Mouse (Mus musculus) G1E (cell line): ENCODE measurements around the gene Rap1gap2. TPM values are rescaled to one million over a fixed set of nuclear protein-coding genes. Genes with fewer than 3 reads are reported as not detected.

Experiments
- ATAC-seq: 2 replicates; pipeline ENCODE4 v1.8.0; 2016; ENCODE audit warnings: mild to moderate bottlenecking; ENCODE audit not compliant: insufficient number of reproducible peaks, poor library complexity, low FRiP score, severe bottlenecking; ENCODE audit errors: extremely low read depth
- DNase-seq: peaks from one replicate; pipeline ENCODE4 v3.0.0; 2012; ENCODE audit warnings: low spot score
- H3K27me3 ChIP-seq: 2 replicates; pipeline ENCODE4 v1.6.1; 2012; ENCODE audit warnings: mild to moderate bottlenecking, low read length, inconsistent platforms; ENCODE audit not compliant: insufficient read depth
- H3K36me3 ChIP-seq: replicated peaks from 2 replicates; pipeline ENCODE3; 2012; ENCODE audit warnings: mild to moderate bottlenecking, inconsistent platforms
- H3K4me1 ChIP-seq: 2 replicates; pipeline ENCODE4 v1.6.1; 2012; ENCODE audit warnings: low read depth, low read length, inconsistent platforms, mixed read lengths; ENCODE audit not compliant: insufficient read depth
- H3K4me3 ChIP-seq: 2 replicates; pipeline ENCODE4 v1.5.1; 2012; ENCODE audit warnings: low read depth, mild to moderate bottlenecking, inconsistent platforms, low read length, moderate library complexity, mixed read lengths
- H3K9me3 ChIP-seq: replicated peaks from 2 replicates; pipeline ENCODE4 v1.6.1; 2012; ENCODE audit warnings: inconsistent platforms
- CTCF ChIP-seq: IDR thresholded peaks from 2 replicates; pipeline ENCODE4 v1.5.1; 2012; ENCODE audit warnings: low read depth, low read length, inconsistent platforms, mixed read lengths
- GATA1 ChIP-seq: IDR thresholded peaks from 2 replicates; pipeline ENCODE4 v1.6.1; 2012; ENCODE audit warnings: borderline replicate concordance, low read length, inconsistent platforms, mixed read lengths
- GATA2 ChIP-seq: IDR thresholded peaks from 2 replicates; pipeline ENCODE4 v1.6.1; 2012; ENCODE audit warnings: low read depth, low read length, inconsistent platforms, borderline replicate concordance
- POLR2AphosphoS5 ChIP-seq: IDR thresholded peaks from 2 replicates; pipeline ENCODE4 v1.6.1; 2012; ENCODE audit warnings: low read depth, low read length, inconsistent platforms; ENCODE audit not compliant: insufficient replicate concordance
- TAL1 ChIP-seq: conservative IDR thresholded peaks from 2 replicates; pipeline ENCODE4 v1.6.1; 2012; ENCODE audit warnings: low read depth, low read length, inconsistent platforms, mixed read lengths
- polyA plus RNA-seq: library from polyadenylated mRNA; stranded (reverse); fragments of >175 nt; gene quantifications from 2 replicates; pipeline ENCODE4 v1.2.3, GENCODE M21; 2012
- total RNA-seq, 2 experiments: library from RNA; stranded (forward) in 1 of 2; stranded (reverse) in 1 of 2; fragments of 200-1000 nt in 1 of 2; fragments of >200 nt in 1 of 2; fragmentation: Nextera tagmentation in 1 of 2; gene quantifications; 2 replicates each; pipeline ENCODE4 v1.2.3; 2014 to 2017

Rap1gap2 gene
- total and polyA plus RNA-seq, 3 experiments, result 8.7 to 11.7 (median 9.4) TPM

DNA sequence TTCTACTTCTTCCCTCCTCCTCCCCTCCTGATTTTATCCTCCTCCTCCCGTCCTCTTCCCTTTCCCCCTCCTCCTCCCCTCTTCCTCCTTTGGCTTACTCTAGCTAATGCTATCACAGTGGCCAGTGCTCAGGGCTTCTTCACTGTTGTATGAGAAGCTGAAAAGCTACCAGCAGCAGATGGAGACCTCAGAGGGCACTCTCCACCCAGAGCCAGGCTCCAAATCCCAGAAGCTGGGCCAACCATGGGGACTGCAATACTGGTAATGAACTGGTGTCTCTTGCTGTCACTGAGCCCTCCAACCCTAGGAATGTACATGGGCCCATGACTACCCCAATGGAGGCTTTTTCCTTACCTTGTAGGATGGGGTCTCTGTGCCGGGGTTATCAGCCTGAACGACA lies 198.8 kb downstream of the Rap1gap2 start:
- H3K4me1 ChIP-seq, result peaks cover 5% of the 10 kb centered on the region
- no peak for TF ChIP-seq GATA2
- no peak for TF ChIP-seq GATA1
- TF ChIP-seq TAL1, result no peak
- TF ChIP-seq CTCF, result no peak
- no peak for TF ChIP-seq POLR2AphosphoS5
- no peak overlapping the region for H3K4me3 ChIP-seq
- no peak for ATAC-seq
- no peaks in the 10 kb centered on the region for H3K27me3 ChIP-seq
- DNase-seq, result no peak
- no peaks in the 10 kb centered on the region for H3K9me3 ChIP-seq
- peaks cover 96% of the 10 kb centered on the region for H3K36me3 ChIP-seq

DNA sequence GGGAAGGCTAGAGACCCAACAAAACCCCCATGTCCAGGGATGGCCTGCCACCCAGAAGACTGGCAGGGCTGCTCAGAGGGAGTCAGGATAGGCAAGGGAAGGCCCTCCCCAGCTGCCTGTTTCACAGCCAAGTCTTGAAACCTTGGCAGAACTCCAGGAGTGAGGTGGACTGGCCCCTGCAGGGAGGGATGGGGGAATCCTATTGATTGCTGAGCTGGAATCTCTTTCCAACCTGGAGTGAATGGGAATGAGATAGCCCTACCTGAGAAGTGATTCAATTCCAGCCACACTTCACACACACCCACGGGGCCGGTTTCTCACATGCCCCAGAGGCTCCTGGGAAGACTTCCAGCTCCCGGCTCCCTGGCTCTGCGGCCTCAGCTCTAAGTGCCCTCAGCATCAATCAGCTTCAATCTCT lies 200.9 kb downstream of the Rap1gap2 start:
- Histone ChIP-seq H3K36me3 (peaks cover 97% of the 10 kb centered on the region), H3K4me1 (peaks cover 5% of the 10 kb centered on the region), H3K4me3 (no peak overlapping the region), H3K9me3 (no peaks in the 10 kb centered on the region), H3K27me3 (no peaks in the 10 kb centered on the region)
- no peak for TF ChIP-seq CTCF
- TF ChIP-seq TAL1, result no peak
- no peak for TF ChIP-seq POLR2AphosphoS5
- TF ChIP-seq GATA1, result no peak
- no peak for TF ChIP-seq GATA2
- no peak for ATAC-seq
- DNase-seq, result no peak

DNA sequence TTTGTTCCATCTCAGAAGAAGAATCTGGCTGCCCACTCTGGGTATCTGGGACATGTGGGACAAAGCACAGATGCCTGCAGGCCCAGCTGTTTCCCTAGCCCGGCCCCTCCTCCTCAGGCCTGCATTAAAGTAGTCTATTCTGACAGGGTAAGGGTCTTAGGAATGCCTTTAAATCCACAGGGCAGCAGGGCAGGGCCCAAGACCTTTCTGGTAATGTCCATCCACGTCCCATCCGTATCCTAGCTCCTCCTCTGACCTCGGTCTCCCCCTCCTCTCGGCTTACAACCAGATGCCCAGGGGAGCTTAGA lies 201.3 kb downstream of the Rap1gap2 start:
- Histone ChIP-seq H3K36me3 (peaks cover 97% of the 10 kb centered on the region), H3K4me3 (no peak overlapping the region), H3K27me3 (no peaks in the 10 kb centered on the region), H3K9me3 (no peaks in the 10 kb centered on the region), H3K4me1 (peaks cover 5% of the 10 kb centered on the region)
- DNase-seq (no peak), ATAC-seq (no peak)
- TF ChIP-seq POLR2AphosphoS5, result no peak
- TF ChIP-seq CTCF, result no peak

DNA sequence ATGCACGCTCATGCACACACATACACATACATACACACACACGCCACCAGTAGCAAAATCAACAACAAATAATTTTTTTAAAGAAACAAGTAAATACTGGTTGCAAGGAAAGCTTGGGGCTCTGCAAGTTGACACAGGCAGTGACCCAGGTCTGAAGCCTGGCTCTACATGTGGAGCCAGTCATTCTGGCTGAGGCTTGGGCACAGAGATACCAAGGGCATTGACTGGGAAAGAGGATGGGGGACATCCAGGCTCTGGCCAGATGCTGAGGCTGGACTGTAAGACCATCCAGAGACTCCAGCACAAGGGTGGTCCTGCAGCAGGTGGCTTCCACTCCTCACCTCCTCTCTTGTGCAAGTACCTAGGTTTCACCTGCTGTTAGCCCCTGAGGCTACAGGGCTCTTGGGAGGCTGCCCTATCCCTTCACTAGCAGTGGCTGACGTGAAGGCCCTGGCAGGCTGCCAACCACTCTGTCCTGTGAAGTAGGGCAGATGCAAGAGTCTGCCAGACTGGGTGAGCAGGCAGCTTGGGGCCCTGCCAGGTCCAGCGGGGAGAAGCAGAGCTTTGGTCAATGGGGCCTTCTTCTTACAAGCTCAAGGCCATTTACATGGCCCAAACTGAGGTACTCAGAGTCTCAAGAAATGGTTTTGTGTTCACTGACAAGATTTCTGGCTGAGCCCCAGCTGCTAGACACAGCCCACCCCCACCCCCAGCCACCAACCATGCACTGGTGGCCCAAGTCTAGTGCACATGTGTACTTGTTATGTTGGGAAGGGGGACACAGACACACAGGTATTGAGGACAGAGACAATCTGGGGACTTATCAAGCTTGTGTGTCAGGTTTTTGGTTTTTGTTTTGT lies 201.9 kb downstream of the Rap1gap2 start:
- Histone ChIP-seq H3K27me3 (no peaks in the 10 kb centered on the region), H3K36me3 (peaks cover 97% of the 10 kb centered on the region), H3K4me3 (no peak overlapping the region), H3K4me1 (peaks cover 5% of the 10 kb centered on the region), H3K9me3 (no peaks in the 10 kb centered on the region)
- no peak for TF ChIP-seq GATA2
- TF ChIP-seq POLR2AphosphoS5, result no peak
- no peak for TF ChIP-seq CTCF
- no peak for TF ChIP-seq TAL1
- TF ChIP-seq GATA1, result no peak
- peak; percentile 53 for DNase-seq
- no peak for ATAC-seq

DNA sequence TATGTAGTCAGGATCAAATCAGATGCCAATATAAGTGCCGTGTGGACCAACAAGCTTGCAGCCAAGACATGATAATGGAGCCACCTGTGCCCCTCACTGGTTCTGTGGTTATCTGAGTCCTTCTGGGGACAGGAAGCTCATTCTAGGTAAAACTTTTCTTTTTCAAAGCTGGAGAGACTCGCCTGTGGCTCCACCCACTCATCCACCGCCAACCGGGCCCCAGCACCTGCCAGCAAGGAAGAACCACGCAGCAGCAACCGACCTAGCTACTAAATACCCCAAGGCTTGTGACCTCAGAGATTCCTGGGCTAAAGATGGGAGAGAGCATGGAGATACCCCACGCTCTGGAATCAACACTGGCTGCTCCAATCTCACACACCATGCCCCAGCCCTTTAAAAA lies 205.5 kb downstream of the Rap1gap2 start:
- Histone ChIP-seq H3K4me1 (no peaks in the 10 kb centered on the region; the same call in 1 of the 2 replicates), H3K9me3 (no peaks in the 10 kb centered on the region), H3K36me3 (peaks cover 97% of the 10 kb centered on the region), H3K4me3 (no peak overlapping the region), H3K27me3 (no peaks in the 10 kb centered on the region)
- DNase-seq, result no peak
- ATAC-seq, result no peak
- TF ChIP-seq GATA1 (no peak), GATA2 (no peak), POLR2AphosphoS5 (no peak), TAL1 (no peak), CTCF (no peak)

DNA sequence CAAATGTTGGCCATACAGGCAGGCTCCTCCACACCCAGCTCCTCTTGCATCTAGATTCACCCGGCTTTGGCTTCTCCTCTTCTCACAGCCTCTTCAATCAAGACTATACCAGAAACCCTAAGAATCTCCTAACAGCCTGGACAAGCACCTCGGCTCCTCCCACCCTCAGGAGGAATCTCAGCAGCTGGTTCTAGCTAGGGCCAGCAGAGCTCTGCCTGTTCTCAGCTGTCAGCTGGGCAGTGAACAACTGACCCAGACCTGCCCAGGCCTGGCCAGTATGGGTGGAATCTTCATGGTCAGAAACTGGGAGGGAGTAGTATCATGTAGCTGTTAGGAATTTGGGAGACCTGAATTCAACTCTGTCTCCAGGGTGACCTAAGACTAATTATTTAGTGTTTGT lies 206.5 kb downstream of the Rap1gap2 start:
- no peaks in the 10 kb centered on the region for H3K9me3 ChIP-seq
- no peak for ATAC-seq
- no peak for TF ChIP-seq POLR2AphosphoS5
- TF ChIP-seq GATA2, result no peak
- TF ChIP-seq GATA1, result no peak
- TF ChIP-seq CTCF, result no peak
- no peak for TF ChIP-seq TAL1
- no peak for DNase-seq
- H3K27me3 ChIP-seq, result no peaks in the 10 kb centered on the region
- no peak overlapping the region for H3K4me3 ChIP-seq
- peaks cover 97% of the 10 kb centered on the region for H3K36me3 ChIP-seq
- no peaks in the 10 kb centered on the region; the same call in 1 of the 2 replicates for H3K4me1 ChIP-seq

DNA sequence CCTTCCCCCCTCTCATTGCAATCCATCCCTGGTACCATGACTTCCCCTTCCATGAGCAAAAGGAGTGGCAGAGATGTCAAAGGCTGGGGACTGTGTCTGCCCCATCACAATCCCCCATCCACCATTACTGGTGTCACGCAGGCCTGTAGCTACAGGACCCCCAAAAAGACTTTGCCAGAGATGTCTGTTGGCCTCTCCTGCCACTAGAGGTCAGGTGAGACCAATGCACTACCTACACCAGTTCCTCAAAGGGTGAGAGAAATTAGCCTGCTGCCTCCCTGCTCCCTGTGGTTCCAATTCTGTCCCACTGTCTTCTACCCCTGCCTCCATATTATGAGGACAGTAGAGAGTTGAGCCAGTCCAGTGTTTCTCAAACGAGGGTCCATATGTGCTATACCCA lies 208.6 kb downstream of the Rap1gap2 start:
- TF ChIP-seq POLR2AphosphoS5, result no peak
- no peak for TF ChIP-seq TAL1
- no peak for TF ChIP-seq GATA1
- TF ChIP-seq GATA2, result no peak
- no peak for TF ChIP-seq CTCF
- H3K9me3 ChIP-seq, result no peaks in the 10 kb centered on the region
- H3K36me3 ChIP-seq, result peaks cover 98% of the 10 kb centered on the region
- no peaks in the 10 kb centered on the region for H3K27me3 ChIP-seq
- H3K4me3 ChIP-seq, result no peak overlapping the region
- H3K4me1 ChIP-seq, result no peaks in the 10 kb centered on the region; the same call in 1 of the 2 replicates
- peak; percentile 34 for DNase-seq
- ATAC-seq, result no peak
